Mouse (Mus musculus) midbrain, postnatal 0 days (tissue): ENCODE data around the gene Mrps7. TPM values are rescaled to one million over a fixed set of nuclear protein-coding genes. Genes with fewer than 3 reads are reported as not detected.

ENCODE experiments used
- ATAC-seq: fragments of 200-750 bp; cut with Nextera tagmentation; 2 replicates; pipeline ENCODE4 v1.8.0; 2017; ENCODE audit warnings: moderate number of reproducible peaks, mild to moderate bottlenecking, moderate TSS enrichment, moderate library complexity; ENCODE audit not compliant: low FRiP score
- DNase-seq: peaks from one replicate; pipeline ENCODE4 v3.0.0-alpha.2; 2015; ENCODE audit warnings: low spot score
- H3K27ac ChIP-seq: fragments of 300-500 bp; sonication (generic); 2 replicates; pipeline ENCODE4 v1.5.1; 2014; ENCODE audit warnings: low read depth, mild to moderate bottlenecking, low read length, mixed read lengths
- H3K27me3 ChIP-seq: fragments of 300-500 bp; sonication (generic); 2 replicates; pipeline ENCODE4 v1.6.1; 2014; ENCODE audit warnings: low read length, control low read depth, mixed read lengths; ENCODE audit not compliant: insufficient read depth
- H3K36me3 ChIP-seq: fragments of 300-500 bp; sonication (generic); 2 replicates; pipeline ENCODE4 v1.6.1; 2014; ENCODE audit warnings: low read length, control low read depth, mixed read lengths; ENCODE audit not compliant: insufficient read depth
- H3K4me1 ChIP-seq: fragments of 300-500 bp; sonication (generic); 2 replicates; pipeline ENCODE4 v1.6.1; 2014; ENCODE audit warnings: mild to moderate bottlenecking, control low read depth, antibody characterized with exemption, low read length, mixed read lengths; ENCODE audit not compliant: insufficient read depth
- H3K4me2 ChIP-seq: fragments of 300-500 bp; sonication (generic); 2 replicates; pipeline ENCODE4 v1.6.1; 2014; ENCODE audit warnings: low read depth, mild to moderate bottlenecking, low read length, mixed read lengths; ENCODE audit not compliant: poor library complexity, severe bottlenecking
- H3K4me3 ChIP-seq: fragments of 300-500 bp; sonication (generic); 2 replicates; pipeline ENCODE4 v1.5.1; 2014; ENCODE audit warnings: low read depth, mild to moderate bottlenecking, low read length, moderate library complexity
- H3K9ac ChIP-seq: fragments of 300-500 bp; sonication (generic); replicated peaks from 2 replicates; pipeline ENCODE4 v1.6.1; 2014; ENCODE audit warnings: mild to moderate bottlenecking, low read length, moderate library complexity, mixed read lengths; ENCODE audit not compliant: poor library complexity, severe bottlenecking
- H3K9me3 ChIP-seq: fragments of 300-500 bp; sonication (generic); 2 replicates; pipeline ENCODE4 v1.6.1; 2016; ENCODE audit warnings: low read length, control low read depth
- CTCF ChIP-seq: IDR thresholded peaks from 2 replicates; pipeline ENCODE4 v1.5.1; 2016; ENCODE audit warnings: antibody characterized with exemption, mild to moderate bottlenecking
- WGBS: fragments of 180-500 bp; shearing (Covaris S2); extraction: QIAGEN DNeasy Blood & Tissue Kit; methylation state at CpG from one replicate; pipeline ENCODE4 v1.1.7; 2014; 5-methylcytosine and 5-hydroxymethylcytosine counted together
- polyA plus RNA-seq: library from polyadenylated mRNA; unstranded; fragments of >200 nt; fragmentation: Nextera tagmentation; extraction: Ambion mirVana; gene quantifications from 2 replicates; pipeline ENCODE4 v1.2.1, GENCODE M21; 2015
- total RNA-seq: library from RNA; depleted of rRNA; stranded (reverse); fragments of >200 nt; gene quantifications from 2 replicates; pipeline ENCODE4 v1.2.3, GENCODE M21; 2014

Gene Mrps7
- total and polyA plus RNA-seq, 2 experiments from 2014 or later: 39.6 to 81.8 TPM

GRCm38 (mm10) chr11:115634109-115634508, 30.4 kb downstream of the Mrps7 start:
- no peak for TF ChIP-seq CTCF
- Histone ChIP-seq H3K4me2 (no peak overlapping the region), H3K4me3 (no peak overlapping the region), H3K9me3 (no peaks in the 10 kb centered on the region), H3K4me1 (no peaks in the 10 kb centered on the region), H3K9ac (no peak overlapping the region), H3K27ac (no peak overlapping the region), H3K27me3 (no peaks in the 10 kb centered on the region), H3K36me3 (no peaks in the 10 kb centered on the region)
- DNase-seq (no peak), ATAC-seq (no peak)
- 84% methylated on average over 4 of the region's 4 CpGs for WGBS

- Histone ChIP-seq H3K4me3 (no peak overlapping the region), H3K9ac (no peak overlapping the region), H3K27me3 (no peaks in the 10 kb centered on the region), H3K4me1 (no peaks in the 10 kb centered on the region), H3K4me2 (no peak overlapping the region), H3K9me3 (no peaks in the 10 kb centered on the region), H3K27ac (no peak overlapping the region), H3K36me3 (no peaks in the 10 kb centered on the region)
- 89% methylated on average over 8 of the region's 8 CpGs for WGBS
- no peak for DNase-seq
- no peak for ATAC-seq
- TF ChIP-seq CTCF: no peak
Observed at GRCm38 (mm10) chr11:115635041-115635440, 31.3 kb downstream of the Mrps7 start.

- H3K4me2 ChIP-seq: no peak overlapping the region
Observed at GRCm38 (mm10) chr11:115635484-115635883, 31.8 kb downstream of the Mrps7 start.

GRCm38 (mm10) chr11:115636960-115637359, 33.2 kb downstream of the Mrps7 start:
- Histone ChIP-seq H3K9me3 (no peaks in the 10 kb centered on the region), H3K4me1 (no peaks in the 10 kb centered on the region), H3K4me2 (no peak overlapping the region), H3K4me3 (no peak overlapping the region), H3K27ac (no peak overlapping the region), H3K27me3 (no peaks in the 10 kb centered on the region), H3K9ac (no peak overlapping the region), H3K36me3 (no peaks in the 10 kb centered on the region)
- WGBS: 80% methylated on average over 3 of the region's 3 CpGs
- TF ChIP-seq CTCF: no peak
- no peak for ATAC-seq
- no peak for DNase-seq

More at GRCm38 (mm10) chr11:115635484-115635883, 31.8 kb downstream of the Mrps7 start:
- Histone ChIP-seq H3K4me3 (no peak overlapping the region), H3K9ac (no peak overlapping the region), H3K27ac (no peak overlapping the region), H3K27me3 (no peaks in the 10 kb centered on the region), H3K4me1 (no peaks in the 10 kb centered on the region), H3K36me3 (no peaks in the 10 kb centered on the region), H3K9me3 (no peaks in the 10 kb centered on the region)
- DNase-seq: no peak
- 73% methylated on average over 8 of the region's 8 CpGs for WGBS
- TF ChIP-seq CTCF: no peak
- no peak for ATAC-seq

GRCm38 (mm10) chr11:115638498-115639409, 35.0 kb downstream of the Mrps7 start:
- Histone ChIP-seq H3K4me2 (no peak overlapping the region), H3K9me3 (no peaks in the 10 kb centered on the region), H3K27ac (no peak overlapping the region), H3K4me1 (no peaks in the 10 kb centered on the region), H3K4me3 (no peak overlapping the region), H3K9ac (no peak overlapping the region), H3K36me3 (no peaks in the 10 kb centered on the region), H3K27me3 (no peaks in the 10 kb centered on the region)
- 83% methylated on average over 5 of the region's 5 CpGs for WGBS
- ATAC-seq (no peak), DNase-seq (no peak)
- no peak for TF ChIP-seq CTCF

- 94% methylated on average over 4 of the region's 4 CpGs for WGBS
- peaks cover 5% of the 10 kb centered on the region; the same call in 1 of the 2 replicates for H3K36me3 ChIP-seq
- no peak overlapping the region for H3K9ac ChIP-seq
- no peaks in the 10 kb centered on the region for H3K27me3 ChIP-seq
- no peaks in the 10 kb centered on the region for H3K4me1 ChIP-seq
- DNase-seq (no peak), ATAC-seq (no peak)
- no peak overlapping the region for H3K27ac ChIP-seq
- no peak overlapping the region for H3K4me3 ChIP-seq
- no peaks in the 10 kb centered on the region for H3K9me3 ChIP-seq
- TF ChIP-seq CTCF: no peak
- H3K4me2 ChIP-seq: no peak overlapping the region
Observed at GRCm38 (mm10) chr11:115639540-115639939, 35.8 kb downstream of the Mrps7 start.
